Mouse (Mus musculus) MEL (cell line): ENCODE results near the gene Atp8a2. TPM values are rescaled to one million over a fixed set of nuclear protein-coding genes. Genes with fewer than 3 reads are reported as not detected.

ENCODE experiments used
- DNase-seq: peaks from one replicate; pipeline ENCODE4 v3.0.0; 2011; ENCODE audit warnings: low read depth, low spot score
- H3K27ac ChIP-seq: 2 replicates; pipeline ENCODE4 v1.5.1; 2012; ENCODE audit warnings: low read depth, mild to moderate bottlenecking, control low read depth, low read length, moderate library complexity; ENCODE audit not compliant: control insufficient read depth
- H3K27me3 ChIP-seq, 2 experiments: fragments of 150-350 bp in 1 of 2; sonication (generic) in 1 of 2; 2 replicates each; pipeline ENCODE4 v1.6.1; 2012; ENCODE audit warnings: low read length in 2 of 2, mild to moderate bottlenecking in 2 of 2, improper control_type of control experiment in 1 of 2, moderate library complexity in 1 of 2; ENCODE audit not compliant: insufficient read depth in 2 of 2, control insufficient read depth in 1 of 2
- H3K36me3 ChIP-seq, 2 experiments: 2 replicates each; pipeline ENCODE4 v1.6.1; 2012 to 2014; ENCODE audit warnings: low read length in 2 of 2, improper control_type of control experiment in 1 of 2, inconsistent platforms in 1 of 2, mild to moderate bottlenecking in 1 of 2; ENCODE audit not compliant: insufficient read depth in 2 of 2, control insufficient read depth in 1 of 2
- H3K4me1 ChIP-seq, 2 experiments: fragments of 150-350 bp in 1 of 2; sonication (generic) in 1 of 2; 2 replicates each; pipeline ENCODE4 v1.6.1; 2012; ENCODE audit warnings: low read length in 2 of 2, improper control_type of control experiment in 1 of 2, mild to moderate bottlenecking in 1 of 2; ENCODE audit not compliant: insufficient read depth in 2 of 2, control insufficient read depth in 1 of 2
- H3K4me3 ChIP-seq, 2 experiments: fragments of 150-350 bp in 1 of 2; sonication (generic) in 1 of 2; 2 replicates each; pipeline ENCODE4 v1.5.1; 2012; ENCODE audit warnings: low read depth in 2 of 2, low read length in 2 of 2, mild to moderate bottlenecking in 2 of 2, moderate library complexity in 2 of 2, control low read depth in 1 of 2, improper control_type of control experiment in 1 of 2; ENCODE audit not compliant: control insufficient read depth in 1 of 2, insufficient read depth in 1 of 2
- H3K79me2 ChIP-seq: 2 replicates; pipeline ENCODE4 v1.6.1; 2012; ENCODE audit warnings: mild to moderate bottlenecking, low read length, moderate library complexity; ENCODE audit not compliant: control insufficient read depth, poor library complexity, insufficient read depth
- H3K9ac ChIP-seq: 2 replicates; pipeline ENCODE4 v1.6.1; 2012; ENCODE audit warnings: low read depth, mild to moderate bottlenecking, control low read depth, low read length, moderate library complexity; ENCODE audit not compliant: control insufficient read depth, poor library complexity, severe bottlenecking
- H3K9me3 ChIP-seq: fragments of 150-350 bp; sonication (generic); replicated peaks from 2 replicates; pipeline ENCODE4 v1.6.1; 2012; ENCODE audit warnings: mild to moderate bottlenecking, low read length, improper control_type of control experiment, moderate library complexity; ENCODE audit not compliant: insufficient read depth
- BHLHE40 ChIP-seq: IDR thresholded peaks from 2 replicates; pipeline ENCODE4 v1.6.1; 2012; ENCODE audit warnings: low read depth, mild to moderate bottlenecking, inconsistent platforms, low read length, improper control_type of control experiment, borderline replicate concordance
- CTCF ChIP-seq, 3 experiments: IDR thresholded peaks in 2 of 3; conservative IDR thresholded peaks in 1 of 3; 2 replicates each; pipeline ENCODE4 v1.5.1; 2011 to 2012; ENCODE audit warnings: low read length in 3 of 3, low read depth in 2 of 3, mild to moderate bottlenecking in 2 of 3, improper control_type of control experiment in 1 of 3, inconsistent platforms in 1 of 3, mixed read lengths in 1 of 3, moderate library complexity in 1 of 3; ENCODE audit not compliant: control insufficient read depth in 1 of 3, insufficient read depth in 1 of 3, poor library complexity in 1 of 3, severe bottlenecking in 1 of 3
- E2F4 ChIP-seq: IDR thresholded peaks from 2 replicates; pipeline ENCODE4 v1.6.1; 2011; ENCODE audit warnings: low read depth, low read length, improper control_type of control experiment, borderline replicate concordance
- GATA1 ChIP-seq: IDR thresholded peaks from 2 replicates; pipeline ENCODE4 v1.6.1; 2011; ENCODE audit warnings: low read depth, low read length, improper control_type of control experiment
- HCFC1 ChIP-seq: IDR thresholded peaks from 2 replicates; pipeline ENCODE4 v1.6.1; 2012; ENCODE audit warnings: low read depth, mild to moderate bottlenecking, inconsistent platforms, low read length, improper control_type of control experiment, moderate library complexity
- JUND ChIP-seq: IDR thresholded peaks from 2 replicates; pipeline ENCODE4 v1.6.1; 2011; ENCODE audit warnings: low read depth, mild to moderate bottlenecking, improper control_type of control experiment, low read length
- KAT2A ChIP-seq: conservative IDR thresholded peaks from 2 replicates; pipeline ENCODE4 v1.6.1; 2012; ENCODE audit warnings: low read depth, low read length, improper control_type of control experiment, inconsistent platforms
- MAFK ChIP-seq: IDR thresholded peaks from 2 replicates; pipeline ENCODE4 v1.6.1; 2011; ENCODE audit warnings: low read depth, mild to moderate bottlenecking, low read length, improper control_type of control experiment, borderline replicate concordance
- MAX ChIP-seq: IDR thresholded peaks from 2 replicates; pipeline ENCODE4 v1.6.1; 2011; ENCODE audit warnings: low read length, improper control_type of control experiment
- MEF2A ChIP-seq: IDR thresholded peaks from 2 replicates; pipeline ENCODE4 v1.6.1; 2014; ENCODE audit warnings: low read depth, mild to moderate bottlenecking, inconsistent platforms, low read length, improper control_type of control experiment; ENCODE audit not compliant: poor library complexity, insufficient replicate concordance, severe bottlenecking; ENCODE audit errors: extremely low read depth
- MXI1 ChIP-seq: IDR thresholded peaks from 2 replicates; pipeline ENCODE4 v1.6.1; 2011; ENCODE audit warnings: mild to moderate bottlenecking, low read depth, low read length, improper control_type of control experiment
- MYB ChIP-seq: IDR thresholded peaks from 2 replicates; pipeline ENCODE4 v1.6.1; 2011; ENCODE audit warnings: mild to moderate bottlenecking, low read depth, low read length, improper control_type of control experiment
- POLR2AphosphoS5 ChIP-seq: IDR thresholded peaks from 2 replicates; pipeline ENCODE4 v1.6.1; 2012; ENCODE audit warnings: low read depth, borderline replicate concordance, mild to moderate bottlenecking, inconsistent platforms, low read length, moderate library complexity, mixed read lengths
- RCOR1 ChIP-seq: IDR thresholded peaks from 2 replicates; pipeline ENCODE4 v1.6.1; 2012; ENCODE audit warnings: low read depth, mild to moderate bottlenecking, inconsistent platforms, low read length, improper control_type of control experiment
- SIN3A ChIP-seq: IDR thresholded peaks from 2 replicates; pipeline ENCODE4 v1.6.1; 2012; ENCODE audit warnings: low read length, improper control_type of control experiment, inconsistent platforms
- SMC3 ChIP-seq: IDR thresholded peaks from 2 replicates; pipeline ENCODE4 v1.6.1; 2011; ENCODE audit warnings: low read depth, low read length, improper control_type of control experiment
- TAL1 ChIP-seq: IDR thresholded peaks from 2 replicates; pipeline ENCODE4 v1.6.1; 2012; ENCODE audit warnings: mild to moderate bottlenecking, inconsistent platforms, low read length, moderate library complexity, mixed read lengths
- USF1 ChIP-seq: IDR thresholded peaks from 2 replicates; pipeline ENCODE4 v1.6.1; 2014; ENCODE audit warnings: low read depth, mild to moderate bottlenecking, inconsistent platforms, low read length, improper control_type of control experiment, moderate library complexity
- USF2 ChIP-seq, 2 experiments: IDR thresholded peaks; 2 replicates each; pipeline ENCODE4 v1.6.1; 2011 to 2012; ENCODE audit warnings: improper control_type of control experiment in 2 of 2, low read length in 2 of 2, borderline replicate concordance in 1 of 2, inconsistent platforms in 1 of 2, low read depth in 1 of 2, mild to moderate bottlenecking in 1 of 2; ENCODE audit not compliant: insufficient read depth in 1 of 2
- ZC3H11A ChIP-seq: IDR thresholded peaks from 2 replicates; pipeline ENCODE4 v1.6.1; 2012; ENCODE audit warnings: low read depth, mild to moderate bottlenecking, inconsistent platforms, low read length, improper control_type of control experiment
- polyA plus RNA-seq, 2 experiments: library from polyadenylated mRNA; stranded (reverse) in 1 of 2; unstranded in 1 of 2; fragments of >175 nt in 1 of 2; fragments of >200 nt in 1 of 2; gene quantifications; 2 replicates each; pipeline versions ENCODE4 v1.2.1 to v1.2.4; 2012; ENCODE audit warnings: low replicate concordance in 2 of 2, low read depth in 1 of 2; ENCODE audit not compliant: insufficient read length in 2 of 2, insufficient read depth in 1 of 2, missing spikeins in 1 of 2
- total RNA-seq: library from RNA; depleted of rRNA; stranded (reverse); fragments of 300-350 nt; gene quantifications from 2 replicates; pipeline ENCODE4 v1.2.3, GENCODE M21; 2012

The Atp8a2 gene
- total and polyA plus RNA-seq, 3 experiments, result 0.29 to 0.39 TPM; not detected in 1

GRCm38 (mm10) chr14:59657098-59657497 is 539.9 kb downstream of the Atp8a2 start:
- no peaks in the 10 kb centered on the region for H3K79me2 ChIP-seq
- no peak for TF ChIP-seq BHLHE40
- TF ChIP-seq MEF2A, result no peak
- TF ChIP-seq CTCF (IDR thresholded peaks at IDR 0.05 in 2 of 3, conservative IDR thresholded peaks at IDR 0.05 in 1 of 3; ENCODE audit: control insufficient read depth in 1 of 3, insufficient read depth in 1 of 3, low read depth in 2 of 3, low read length in 3 of 3, poor library complexity in 1 of 3, severe bottlenecking in 1 of 3), result no peak
- no peak for TF ChIP-seq KAT2A
- TF ChIP-seq MAX, result no peak
- no peak for TF ChIP-seq USF2 (IDR thresholded peaks at IDR 0.05; ENCODE audit: borderline replicate concordance in 1 of 2, insufficient read depth in 1 of 2, low read depth in 1 of 2, low read length in 2 of 2)
- no peak for TF ChIP-seq HCFC1
- no peak for TF ChIP-seq ZC3H11A
- no peak for TF ChIP-seq MYB
- TF ChIP-seq GATA1, result no peak
- no peak for DNase-seq
- no peak overlapping the region for H3K4me3 ChIP-seq
- no peak overlapping the region for H3K9ac ChIP-seq
- H3K27me3 ChIP-seq, result no peaks in the 10 kb centered on the region
- H3K36me3 ChIP-seq, result no peaks in the 10 kb centered on the region
- H3K4me1 ChIP-seq, result no peaks in the 10 kb centered on the region
- no peaks in the 10 kb centered on the region for H3K9me3 ChIP-seq
- no peak overlapping the region for H3K27ac ChIP-seq

- Histone ChIP-seq H3K27me3 (no peaks in the 10 kb centered on the region), H3K79me2 (no peaks in the 10 kb centered on the region), H3K9me3 (no peaks in the 10 kb centered on the region), H3K4me1 (no peaks in the 10 kb centered on the region), H3K36me3 (no peaks in the 10 kb centered on the region), H3K4me3 (no peak overlapping the region), H3K9ac (no peak overlapping the region), H3K27ac (no peak overlapping the region)
- TF ChIP-seq E2F4 (no peak), POLR2AphosphoS5 (no peak), RCOR1 (no peak), USF1 (no peak), SIN3A (no peak), JUND (no peak), MAX (no peak), GATA1 (no peak), MXI1 (no peak), BHLHE40 (no peak), TAL1 (no peak), CTCF (IDR thresholded peaks at IDR 0.05 in 2 of 3, conservative IDR thresholded peaks at IDR 0.05 in 1 of 3; ENCODE audit: control insufficient read depth in 1 of 3, insufficient read depth in 1 of 3, low read depth in 2 of 3, low read length in 3 of 3, poor library complexity in 1 of 3, severe bottlenecking in 1 of 3) (no peak), SMC3 (no peak), MYB (no peak), MAFK (no peak)
- DNase-seq, result no peak
Observed at GRCm38 (mm10) chr14:59656591-59656990, 540.4 kb downstream of the Atp8a2 start.
